Mouse (Mus musculus) liver, postnatal 0 days (tissue): ENCODE results near the gene Sco1. TPM values are rescaled to one million over a fixed set of nuclear protein-coding genes. Genes with fewer than 3 reads are reported as not detected.

Experiments used
- ATAC-seq: fragments of 200-750 bp; cut with Nextera tagmentation; 2 replicates; pipeline ENCODE4 v1.8.0; 2017; ENCODE audit warnings: mild to moderate bottlenecking, moderate library complexity
- DNase-seq: peaks from one replicate; pipeline ENCODE4 v3.0.0-alpha.2; 2016
- H3K27ac ChIP-seq: fragments of 300-500 bp; sonication (generic); 2 replicates; pipeline ENCODE4 v1.5.1; 2014; ENCODE audit warnings: antibody characterized with exemption, moderate library complexity, mild to moderate bottlenecking, low read depth
- H3K27me3 ChIP-seq: fragments of 300-500 bp; sonication (generic); 2 replicates; pipeline ENCODE4 v1.6.1; 2014; ENCODE audit warnings: low read length, control low read depth, mixed read lengths; ENCODE audit not compliant: insufficient read depth
- H3K36me3 ChIP-seq: fragments of 300-500 bp; sonication (generic); replicated peaks from 2 replicates; pipeline ENCODE4 v1.6.1; 2014; ENCODE audit warnings: mild to moderate bottlenecking, control low read depth, low read length, moderate library complexity, mixed read lengths; ENCODE audit not compliant: insufficient read depth
- H3K4me1 ChIP-seq: fragments of 300-500 bp; sonication (generic); 2 replicates; pipeline ENCODE4 v1.6.1; 2014; ENCODE audit warnings: antibody characterized with exemption, mild to moderate bottlenecking, control low read depth; ENCODE audit not compliant: insufficient read depth
- H3K4me2 ChIP-seq: fragments of 300-500 bp; sonication (generic); 2 replicates; pipeline ENCODE4 v1.6.1; 2014; ENCODE audit warnings: low read depth, mild to moderate bottlenecking, low read length, moderate library complexity, mixed read lengths
- H3K4me3 ChIP-seq: fragments of 300-500 bp; sonication (generic); 2 replicates; pipeline ENCODE4 v1.5.1; 2014; ENCODE audit warnings: low read depth, low read length
- H3K9ac ChIP-seq: fragments of 300-500 bp; sonication (generic); replicated peaks from 2 replicates; pipeline ENCODE4 v1.6.1; 2014; ENCODE audit warnings: mild to moderate bottlenecking, moderate library complexity
- H3K9me3 ChIP-seq: fragments of 300-500 bp; sonication (generic); 2 replicates; pipeline ENCODE4 v1.6.1; 2016; ENCODE audit warnings: mild to moderate bottlenecking, control low read depth, low read length, mixed read lengths
- CTCF ChIP-seq: sonication (generic); IDR thresholded peaks from 2 replicates; pipeline ENCODE4 v1.5.1; 2016; ENCODE audit warnings: antibody characterized with exemption, low read depth
- EP300 ChIP-seq: IDR thresholded peaks from 2 replicates; pipeline ENCODE4 v1.6.1; 2016; ENCODE audit warnings: antibody characterized with exemption, low read depth, mild to moderate bottlenecking
- WGBS: fragments of 180-500 bp; shearing (Covaris S2); extraction: QIAGEN DNeasy Blood & Tissue Kit; methylation state at CpG from one replicate; pipeline ENCODE4 v1.1.7; 2014; ENCODE audit not compliant: insufficient replicate concordance; 5-methylcytosine and 5-hydroxymethylcytosine counted together
- polyA plus RNA-seq: library from polyadenylated mRNA; unstranded; fragments of >200 nt; fragmentation: Nextera tagmentation; extraction: Ambion mirVana; gene quantifications from 2 replicates; pipeline ENCODE4 v1.2.1, GENCODE M21; 2015

Sco1 gene
- polyA plus RNA-seq, 1 experiment from 2014 or later = 7.4 TPM

GRCm38 (mm10) chr11:67072615-67073130 lies 20.2 kb downstream of the Sco1 start:
- Histone ChIP-seq H3K27ac (no peak overlapping the region), H3K4me3 (no peak overlapping the region), H3K4me2 (no peak overlapping the region), H3K4me1 (no peaks in the 10 kb centered on the region), H3K9ac (no peak overlapping the region), H3K9me3 (no peaks in the 10 kb centered on the region), H3K27me3 (no peaks in the 10 kb centered on the region), H3K36me3 (no peaks in the 10 kb centered on the region)
- 80% methylated on average over 15 of the region's 15 CpGs for WGBS
- TF ChIP-seq EP300 (no peak), CTCF (no peak)
- ATAC-seq (no peak), DNase-seq (no peak)

DNA sequence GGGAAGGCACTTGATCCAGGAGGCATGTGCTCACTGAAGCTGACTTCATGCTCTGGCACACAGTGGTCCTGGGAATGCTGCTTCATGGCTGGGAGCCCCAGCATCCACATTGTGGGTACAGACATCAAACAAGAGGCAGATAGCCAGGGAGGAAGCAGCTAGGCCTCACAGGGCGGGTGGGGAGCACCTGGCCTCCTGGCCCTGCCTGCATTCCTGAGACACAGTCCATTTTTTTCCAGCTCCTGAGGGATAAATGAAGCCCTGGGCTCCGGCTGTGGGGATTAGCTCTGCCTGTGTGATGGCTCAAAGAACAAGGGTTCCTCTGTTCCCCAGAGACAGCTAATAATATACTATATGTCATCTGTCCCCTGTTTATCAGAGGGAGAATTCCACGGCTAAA lies 22.6 kb downstream of the Sco1 start:
- no peaks in the 10 kb centered on the region for H3K9me3 ChIP-seq
- ATAC-seq (no peak), DNase-seq (no peak)
- TF ChIP-seq EP300 = no peak
- TF ChIP-seq CTCF = no peak
- H3K4me2 ChIP-seq = no peak overlapping the region
- H3K27me3 ChIP-seq = no peaks in the 10 kb centered on the region
- no peak overlapping the region for H3K27ac ChIP-seq
- no peak overlapping the region for H3K4me3 ChIP-seq
- H3K9ac ChIP-seq = no peak overlapping the region
- WGBS = 59% methylated on average over 3 of the region's 3 CpGs
- H3K4me1 ChIP-seq = no peaks in the 10 kb centered on the region
- H3K36me3 ChIP-seq = no peaks in the 10 kb centered on the region

DNA sequence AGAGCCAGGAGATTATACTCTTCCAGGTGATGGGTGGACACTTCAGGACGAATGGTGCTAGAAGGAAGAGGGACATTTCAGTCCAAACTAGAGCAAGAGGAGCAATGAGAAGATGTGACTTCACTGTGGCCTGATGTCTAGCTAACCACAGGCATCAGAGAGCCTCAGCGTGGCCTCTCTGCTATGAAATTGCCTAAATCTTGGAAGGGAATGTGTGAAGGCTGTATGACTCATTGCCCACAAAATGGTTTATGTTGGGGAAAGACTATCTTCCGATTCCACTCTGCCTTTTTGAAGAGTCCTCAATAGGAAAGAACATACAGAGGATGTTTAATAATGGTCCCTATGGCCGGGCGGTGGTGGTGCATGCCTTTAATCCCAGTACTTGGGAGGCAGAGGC lies 24.3 kb downstream of the Sco1 start:
- Histone ChIP-seq H3K4me1 (no peaks in the 10 kb centered on the region), H3K4me2 (no peak overlapping the region), H3K27me3 (no peaks in the 10 kb centered on the region), H3K9me3 (no peaks in the 10 kb centered on the region), H3K27ac (no peak overlapping the region), H3K4me3 (no peak overlapping the region), H3K9ac (no peak overlapping the region), H3K36me3 (no peaks in the 10 kb centered on the region)
- ATAC-seq = no peak
- TF ChIP-seq CTCF (no peak), EP300 (no peak)
- no peak for DNase-seq
- 78% methylated on average over 5 of the region's 5 CpGs for WGBS

DNA sequence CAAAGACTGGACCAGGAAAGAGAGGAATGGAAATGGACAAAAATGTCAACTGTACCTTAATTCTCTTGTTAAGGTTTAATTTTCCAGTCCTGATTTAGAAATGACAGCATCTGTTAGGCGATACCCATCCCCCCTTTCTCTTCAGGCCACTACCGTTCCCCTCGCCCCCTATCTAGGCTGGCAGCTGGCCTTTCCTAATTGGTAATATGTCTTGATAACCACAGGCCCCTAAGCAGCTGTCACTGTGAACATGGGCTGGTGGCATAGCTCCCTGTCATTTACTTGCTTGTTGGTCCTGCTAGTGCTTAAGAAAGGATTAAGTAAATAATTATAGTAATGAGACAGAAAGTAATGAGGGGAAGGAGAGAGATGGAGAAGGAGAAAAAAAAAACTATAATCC lies 25.0 kb downstream of the Sco1 start:
- Histone ChIP-seq H3K9ac (no peak overlapping the region), H3K9me3 (no peaks in the 10 kb centered on the region), H3K4me1 (no peaks in the 10 kb centered on the region), H3K27ac (no peak overlapping the region), H3K27me3 (no peaks in the 10 kb centered on the region), H3K4me2 (no peak overlapping the region), H3K36me3 (no peaks in the 10 kb centered on the region), H3K4me3 (no peak overlapping the region)
- WGBS = 51% methylated on average over 3 of the region's 3 CpGs
- ATAC-seq = no peak
- no peak for TF ChIP-seq CTCF
- TF ChIP-seq EP300 = no peak
- no peak for DNase-seq

DNA sequence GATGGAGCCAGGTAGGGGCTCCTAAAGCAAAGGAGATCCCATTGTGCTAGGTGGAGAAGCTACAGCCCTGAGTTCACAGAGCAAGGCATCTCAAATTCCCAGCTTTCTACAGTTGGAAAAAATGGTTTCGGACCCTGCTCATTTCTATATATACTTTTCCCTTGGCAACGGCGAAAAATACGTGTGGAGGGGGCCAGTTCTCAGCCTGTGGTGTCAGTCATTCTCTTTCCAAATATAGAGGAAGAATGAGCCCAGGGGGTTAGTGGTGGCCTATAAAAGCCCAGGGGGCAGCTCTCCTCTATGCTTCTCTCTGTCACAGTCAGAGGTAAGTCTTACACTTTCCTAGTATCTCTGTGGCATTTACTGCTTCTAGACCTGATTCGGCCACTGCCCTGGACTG lies 25.5 kb downstream of the Sco1 start, which contains the start of gene Myh3:
Gene Myh3 (plus strand): TSS at position 301 of the 400 bp plus-strand sequence.
- no peak within 1 kb of the TSS for H3K9ac ChIP-seq
- DNase-seq (no peak), ATAC-seq (no peak)
- no peak within 1 kb of the TSS for H3K4me2 ChIP-seq
- H3K36me3 ChIP-seq = no peaks in the 10 kb centered on the region
- no peak within 1 kb of the TSS for H3K4me3 ChIP-seq
- WGBS = 74% methylated on average over 5 of the region's 5 CpGs
- H3K9me3 ChIP-seq = no peaks in the 10 kb centered on the region
- TF ChIP-seq EP300 (no peak), CTCF (no peak)
- H3K27me3 ChIP-seq = no peaks in the 10 kb centered on the region
- no peak within 1 kb of the TSS for H3K27ac ChIP-seq
- no peaks in the 10 kb centered on the region for H3K4me1 ChIP-seq

- H3K9me3 ChIP-seq = no peaks in the 10 kb centered on the region
- H3K4me2 ChIP-seq = no peak overlapping the region
- no peaks in the 10 kb centered on the region for H3K4me1 ChIP-seq
- DNase-seq (no peak), ATAC-seq (no peak)
- no peak overlapping the region for H3K4me3 ChIP-seq
- H3K9ac ChIP-seq = no peak overlapping the region
- WGBS = 85% methylated on average over 6 of the region's 6 CpGs
- no peak overlapping the region for H3K27ac ChIP-seq
- H3K27me3 ChIP-seq = peaks cover 3% of the 10 kb centered on the region; the same call in 1 of the 2 replicates
- no peaks in the 10 kb centered on the region for H3K36me3 ChIP-seq
- TF ChIP-seq CTCF (no peak), EP300 (no peak)
These were observed 26.4 kb downstream of the Sco1 start for GRCm38 (mm10) chr11:67078888-67079287.

DNA sequence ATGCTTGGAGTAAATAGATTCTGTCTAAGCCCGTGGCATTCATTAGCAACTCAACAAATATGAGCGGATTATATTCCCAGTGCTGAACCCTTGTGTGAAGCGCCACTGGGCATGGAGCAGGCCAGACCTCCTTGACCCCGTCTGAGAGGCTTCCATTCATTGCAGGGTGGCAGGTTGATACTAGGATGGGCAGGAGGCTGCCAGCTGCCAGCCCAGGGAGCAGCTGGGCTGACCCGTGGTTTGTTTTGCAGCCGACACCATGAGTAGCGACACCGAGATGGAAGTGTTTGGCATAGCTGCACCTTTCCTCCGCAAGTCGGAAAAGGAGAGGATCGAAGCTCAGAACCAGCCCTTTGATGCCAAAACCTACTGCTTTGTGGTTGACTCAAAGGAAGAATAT lies 27.3 kb downstream of the Sco1 start:
- Histone ChIP-seq H3K9me3 (no peaks in the 10 kb centered on the region), H3K36me3 (no peaks in the 10 kb centered on the region), H3K27ac (no peak overlapping the region), H3K4me1 (no peaks in the 10 kb centered on the region), H3K4me2 (no peak overlapping the region), H3K27me3 (peaks cover 11% of the 10 kb centered on the region), H3K9ac (no peak overlapping the region), H3K4me3 (no peak overlapping the region)
- ATAC-seq (no peak), DNase-seq (no peak)
- TF ChIP-seq EP300 (no peak), CTCF (no peak)
- 69% methylated on average over 11 of the region's 11 CpGs for WGBS
